Mouse (Mus musculus) CH12.LX (cell line): ENCODE measurements at regions not wholly inside any gene's neighbourhood (a gene's known extent, or its start where the extent isn't known, plus 50 kb on each side); places are given as distances from the start of the nearest gene placed in this dataset.

Experiments
- DNase-seq: peaks from one replicate; pipeline ENCODE4 v3.0.0-alpha.2; 2013; ENCODE audit errors: extremely low read depth
- H3K27ac ChIP-seq: 2 replicates; pipeline ENCODE4 v1.5.1; 2012; ENCODE audit warnings: low read depth, mild to moderate bottlenecking, control low read depth, moderate library complexity; ENCODE audit not compliant: insufficient read depth
- H3K27me3 ChIP-seq: replicated peaks from 2 replicates; pipeline ENCODE3; 2012; ENCODE audit warnings: inconsistent platforms
- H3K36me3 ChIP-seq, 2 experiments: replicated peaks in 1 of 2; 2 replicates each; pipeline versions ENCODE3 to v1.6.1; 2012; ENCODE audit warnings: inconsistent platforms in 1 of 2, low read length in 1 of 2, mild to moderate bottlenecking in 1 of 2, mixed read lengths in 1 of 2, moderate library complexity in 1 of 2; ENCODE audit not compliant: control insufficient read depth in 1 of 2, insufficient read depth in 1 of 2
- H3K4me1 ChIP-seq, 2 experiments: 2 replicates each; pipeline ENCODE4 v1.6.1; 2012; ENCODE audit warnings: inconsistent platforms in 1 of 2, moderate library complexity in 1 of 2; ENCODE audit not compliant: insufficient read depth in 2 of 2, control insufficient read depth in 1 of 2
- H3K4me2 ChIP-seq: 2 replicates; pipeline ENCODE4 v1.6.1; 2012; ENCODE audit warnings: low read depth, mild to moderate bottlenecking, control low read depth; ENCODE audit not compliant: poor library complexity, insufficient read depth, severe bottlenecking
- H3K4me3 ChIP-seq, 3 experiments: fragments of 150-350 bp in 1 of 3; sonication (generic) in 1 of 3; replicated peaks in 1 of 3; 2 replicates each; pipeline versions ENCODE3 to v1.5.1; 2011 to 2012; ENCODE audit warnings: low read depth in 2 of 3, low read length in 2 of 3, mild to moderate bottlenecking in 2 of 3, moderate library complexity in 2 of 3, control low read depth in 1 of 3, improper control_type of control experiment in 1 of 3, inconsistent platforms in 1 of 3, mixed read lengths in 1 of 3; ENCODE audit not compliant: poor library complexity in 1 of 3
- H3K79me2 ChIP-seq: replicated peaks from 2 replicates; pipeline ENCODE4 v1.6.1; 2012; ENCODE audit warnings: mild to moderate bottlenecking, moderate library complexity; ENCODE audit not compliant: control insufficient read depth, poor library complexity, insufficient read depth, severe bottlenecking; ENCODE audit errors: extremely low read depth
- H3K9ac ChIP-seq: 2 replicates; pipeline ENCODE4 v1.6.1; 2012; ENCODE audit warnings: low read depth, mild to moderate bottlenecking, control low read depth, moderate library complexity; ENCODE audit not compliant: insufficient read depth
- H3K9me3 ChIP-seq: replicated peaks from 2 replicates; pipeline ENCODE3; 2012; ENCODE audit warnings: low read length, inconsistent platforms, mixed read lengths
- CTCF ChIP-seq, 2 experiments: IDR thresholded peaks in 1 of 2; conservative IDR thresholded peaks in 1 of 2; 2 replicates each; pipeline ENCODE4 v1.5.1; 2011 to 2012; ENCODE audit warnings: low read depth in 2 of 2, low read length in 2 of 2, improper control_type of control experiment in 1 of 2, inconsistent platforms in 1 of 2, mild to moderate bottlenecking in 1 of 2, moderate library complexity in 1 of 2
- GABPA ChIP-seq: IDR thresholded peaks from 2 replicates; pipeline ENCODE4 v1.6.1; 2012; ENCODE audit warnings: low read depth, low read length, improper control_type of control experiment, inconsistent platforms; ENCODE audit not compliant: insufficient replicate concordance
- JUND ChIP-seq: conservative IDR thresholded peaks from 2 replicates; pipeline ENCODE4 v1.6.1; 2011; ENCODE audit warnings: low read depth, low read length, improper control_type of control experiment
- KAT2A ChIP-seq: IDR thresholded peaks from 2 replicates; pipeline ENCODE4 v1.6.1; 2012; ENCODE audit warnings: low read length, improper control_type of control experiment, inconsistent platforms; ENCODE audit not compliant: insufficient replicate concordance
- MEF2A ChIP-seq: IDR thresholded peaks from 2 replicates; pipeline ENCODE4 v1.6.1; 2014; ENCODE audit warnings: low read depth, mild to moderate bottlenecking, inconsistent platforms, low read length, improper control_type of control experiment, borderline replicate concordance
- MXI1 ChIP-seq: IDR thresholded peaks from 2 replicates; pipeline ENCODE4 v1.6.1; 2011; ENCODE audit warnings: mild to moderate bottlenecking, low read depth, low read length, improper control_type of control experiment
- MYC ChIP-seq: IDR thresholded peaks from 2 replicates; pipeline ENCODE4 v1.6.1; 2011; ENCODE audit warnings: low read depth, mild to moderate bottlenecking, improper control_type of control experiment, low read length
- NELFE ChIP-seq: IDR thresholded peaks from 2 replicates; pipeline ENCODE4 v1.6.1; 2011; ENCODE audit warnings: low read depth, low read length, improper control_type of control experiment
- NRF1 ChIP-seq: IDR thresholded peaks from 2 replicates; pipeline ENCODE4 v1.6.1; 2014; ENCODE audit warnings: low read depth, mild to moderate bottlenecking, inconsistent platforms, low read length, improper control_type of control experiment, moderate library complexity
- PAX5 ChIP-seq: IDR thresholded peaks from 2 replicates; pipeline ENCODE4 v1.6.1; 2012; ENCODE audit warnings: low read length, inconsistent platforms, mixed read lengths
- SMC3 ChIP-seq: IDR thresholded peaks from 2 replicates; pipeline ENCODE4 v1.6.1; 2011; ENCODE audit warnings: low read depth, low read length, improper control_type of control experiment
- TBP ChIP-seq: conservative IDR thresholded peaks from 2 replicates; pipeline ENCODE4 v1.6.1; 2011; ENCODE audit warnings: low read depth, low read length, improper control_type of control experiment
- UBTF ChIP-seq: IDR thresholded peaks from 2 replicates; pipeline ENCODE4 v1.6.1; 2012; ENCODE audit warnings: low read depth, mild to moderate bottlenecking, inconsistent platforms, low read length, improper control_type of control experiment, moderate library complexity
- ZC3H11A ChIP-seq: IDR thresholded peaks from 2 replicates; pipeline ENCODE4 v1.6.1; 2012; ENCODE audit warnings: low read depth, mild to moderate bottlenecking, inconsistent platforms, low read length, improper control_type of control experiment
- ZKSCAN1 ChIP-seq: IDR thresholded peaks from 2 replicates; pipeline ENCODE4 v1.6.1; 2012; ENCODE audit warnings: low read depth, inconsistent platforms, low read length, improper control_type of control experiment, borderline replicate concordance
- ZMIZ1 ChIP-seq: IDR thresholded peaks from 2 replicates; pipeline ENCODE4 v1.6.1; 2012; ENCODE audit warnings: low read depth, mild to moderate bottlenecking, inconsistent platforms, low read length, improper control_type of control experiment
- dilution Hi-C: fragments of 300-500 bp; cut with MboI; formaldehyde crosslinking; loops from 2 replicates; pipeline ENCODE4 v1.14.3; 2020; ENCODE audit warnings: low sequenced_read_pairs; ENCODE audit not compliant: extremely low pct_unique_long_range_greater_than_20kb, extremely low pct_ligation_motif_present
- in situ Hi-C: fragments of 300-500 bp; cut with MboI; formaldehyde crosslinking; loops from 3 replicates; pipeline ENCODE4 v1.14.3; 2019; ENCODE audit warnings: low sequenced_read_pairs, low pct_ligation_motif_present, low pct_unique_long_range_greater_than_20kb, mixed read lengths

- Histone ChIP-seq H3K36me3 (no peaks in the 10 kb centered on the region), H3K4me1 (peaks cover 0 to 2% of the 10 kb centered on the region in 2 experiments; a peak in 1 of 4 replicates), H3K9ac (no peak overlapping the region), H3K27me3 (peaks cover 38% of the 10 kb centered on the region), H3K9me3 (no peaks in the 10 kb centered on the region), H3K79me2 (no peaks in the 10 kb centered on the region), H3K4me3 (no peak overlapping the region), H3K27ac (no peak overlapping the region), H3K4me2 (no peak overlapping the region)
- DNase-seq, result no peak
- in situ Hi-C loops (no loop called here), dilution Hi-C loops (no loop called here)
- TF ChIP-seq PAX5 (no peak), ZKSCAN1 (no peak), GABPA (no peak)
Observed at GRCm38 (mm10) chr2:147845256-147845655, 201.5 kb downstream of the Foxa2 start.

- Histone ChIP-seq H3K4me2 (no peak overlapping the region), H3K79me2 (no peaks in the 10 kb centered on the region), H3K4me1 (peaks cover 0 to 7% of the 10 kb centered on the region in 2 experiments; a peak in 1 of 4 replicates), H3K4me3 (no peak overlapping the region), H3K27ac (no peak overlapping the region), H3K9ac (no peak overlapping the region), H3K27me3 (peaks cover 45% of the 10 kb centered on the region), H3K9me3 (no peaks in the 10 kb centered on the region), H3K36me3 (no peaks in the 10 kb centered on the region)
- in situ Hi-C loops (no loop called here), dilution Hi-C loops (no loop called here)
- TF ChIP-seq ZMIZ1 (no peak), NELFE (no peak), CTCF (conservative IDR thresholded peaks at IDR 0.05 in 1 of 2, IDR thresholded peaks at IDR 0.05 in 1 of 2; ENCODE audit: low read depth in 2 of 2, low read length in 2 of 2) (no peak)
- DNase-seq, result no peak
Observed at GRCm38 (mm10) chr2:147840936-147841335, 205.8 kb downstream of the Foxa2 start.

GRCm38 (mm10) chr2:147838613-147839012 is 208.2 kb downstream of the Foxa2 start:
- Histone ChIP-seq H3K4me2 (no peak overlapping the region), H3K79me2 (no peaks in the 10 kb centered on the region)

GRCm38 (mm10) chr2:147830551-147830950 is 216.2 kb downstream of the Foxa2 start:
- TF ChIP-seq KAT2A, result no peak
- no peak for TF ChIP-seq ZC3H11A
- TF ChIP-seq CTCF (conservative IDR thresholded peaks at IDR 0.05 in 1 of 2, IDR thresholded peaks at IDR 0.05 in 1 of 2; ENCODE audit: low read depth in 2 of 2, low read length in 2 of 2), result no peak
- TF ChIP-seq MXI1, result no peak
- TF ChIP-seq MEF2A, result no peak
- TF ChIP-seq UBTF, result no peak
- TF ChIP-seq TBP, result no peak
- TF ChIP-seq JUND, result no peak
- no peak for TF ChIP-seq SMC3
- no peak for TF ChIP-seq NRF1
- Histone ChIP-seq H3K9me3 (no peaks in the 10 kb centered on the region), H3K4me1 (no peaks in the 10 kb centered on the region), H3K4me2 (no peak overlapping the region), H3K27me3 (peaks cover 27% of the 10 kb centered on the region), H3K4me3 (no peak overlapping the region), H3K27ac (no peak overlapping the region), H3K9ac (no peak overlapping the region), H3K79me2 (no peaks in the 10 kb centered on the region), H3K36me3 (no peaks in the 10 kb centered on the region)
- dilution Hi-C loops (no loop called here), in situ Hi-C loops (no loop called here)
- no peak for DNase-seq

More at GRCm38 (mm10) chr2:147838613-147839012, 208.2 kb downstream of the Foxa2 start:
- no peaks in the 10 kb centered on the region for H3K9me3 ChIP-seq
- DNase-seq, result no peak
- dilution Hi-C loops, result no loop called here
- peaks cover 38% of the 10 kb centered on the region for H3K27me3 ChIP-seq
- H3K9ac ChIP-seq, result no peak overlapping the region
- no peak overlapping the region for H3K4me3 ChIP-seq
- no peaks in the 10 kb centered on the region for H3K36me3 ChIP-seq
- in situ Hi-C loops, result no loop called here
- H3K4me1 ChIP-seq, result peaks cover 0 to 7% of the 10 kb centered on the region in 2 experiments; a peak in 1 of 4 replicates
- no peak overlapping the region for H3K27ac ChIP-seq
- TF ChIP-seq MXI1 (no peak), NELFE (no peak), MYC (no peak)
- TF ChIP-seq, all 38 proteins: peak for 0
